Mouse (Mus musculus): ENCODE results near the gene Ppfia3.

The Ppfia3 gene

GRCm38 (mm10) chr7:45403532-45404261 is 36.9 kb upstream of the Ppfia3 start:
- TF ChIP-seq GATA4 (IDR thresholded peaks at IDR 0.05; ENCODE audit: insufficient replicate concordance, low read length) = no peak

DNA sequence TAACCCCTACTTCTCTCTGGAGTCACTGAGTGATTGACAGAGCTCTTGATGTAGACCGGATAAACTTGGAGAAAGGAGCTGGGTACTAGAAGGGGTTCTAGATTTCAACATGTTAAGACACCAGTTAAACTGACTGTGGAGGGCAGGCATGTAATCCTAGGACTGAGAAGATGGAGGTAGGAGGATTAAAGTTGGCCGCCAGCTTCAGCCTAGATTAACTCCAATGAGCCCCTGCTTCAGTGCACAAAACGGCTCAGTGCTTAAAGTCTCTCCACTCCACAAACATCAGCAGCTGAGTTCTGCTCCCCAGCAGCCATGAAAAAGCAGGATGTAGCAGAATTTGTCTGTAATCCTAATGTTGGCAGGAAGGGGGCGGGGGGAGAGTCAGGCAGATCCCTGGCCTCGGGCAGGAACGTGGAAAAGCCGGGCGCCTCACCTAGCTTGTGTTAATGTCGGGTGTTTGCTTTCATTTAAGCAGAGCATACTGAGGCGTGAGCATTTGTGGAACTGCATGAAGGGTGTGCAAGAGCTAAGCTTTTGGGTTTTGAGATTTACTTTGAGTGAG is 34.8 kb upstream of the Ppfia3 start:
- TF ChIP-seq GATA4 (IDR thresholded peaks at IDR 0.05; ENCODE audit: insufficient replicate concordance, low read length) = no peak

DNA sequence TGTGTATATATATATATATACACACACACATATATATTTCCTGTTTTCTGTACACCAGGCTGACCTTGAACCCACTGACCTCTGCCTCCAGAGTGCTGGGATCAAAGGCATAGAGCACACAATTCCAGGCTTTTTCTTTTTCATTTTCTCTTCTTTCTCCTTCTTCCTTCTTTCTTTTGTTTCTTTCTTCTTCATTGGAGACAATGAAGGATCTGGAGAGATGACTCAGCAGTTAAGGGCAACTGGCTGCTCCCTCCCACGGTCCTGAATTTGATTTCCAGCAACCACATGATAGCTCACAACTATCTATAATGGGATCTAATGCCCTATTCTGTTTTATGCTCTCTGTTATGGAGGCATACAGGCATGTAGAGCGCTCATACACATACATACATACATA is 30.0 kb upstream of the Ppfia3 start:
- TF ChIP-seq GATA4 (IDR thresholded peaks at IDR 0.05; ENCODE audit: insufficient replicate concordance, low read length) = no peak

GRCm38 (mm10) chr7:45395578-45396336 is 28.9 kb upstream of the Ppfia3 start, which contains the start of gene Snrnp70:
TSS of gene Snrnp70 (minus strand) at chr7:45395742.
- no peak for TF ChIP-seq GATA4 (IDR thresholded peaks at IDR 0.05; ENCODE audit: insufficient replicate concordance, low read length)

DNA sequence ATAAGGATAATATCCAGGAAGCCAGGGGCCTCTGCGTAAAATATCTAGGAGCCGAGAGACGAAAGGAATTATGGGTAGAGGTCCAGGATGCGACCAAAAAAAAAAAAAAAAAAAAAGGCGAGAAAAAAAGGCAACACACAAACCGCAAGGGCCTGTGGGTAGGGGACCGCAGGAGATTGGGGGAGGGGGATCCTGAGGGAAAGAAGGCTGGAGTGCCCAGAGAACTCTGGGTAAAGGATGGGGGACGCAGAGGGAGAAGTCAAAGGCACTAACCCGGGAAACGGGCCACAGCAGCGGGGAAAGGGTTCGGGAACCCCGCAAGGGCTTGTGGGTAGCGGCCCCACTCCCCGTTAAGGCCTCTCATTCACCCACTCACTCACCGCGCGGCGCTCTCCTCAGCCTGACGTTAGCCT is 28.3 kb upstream of the Ppfia3 start:
- no peak for TF ChIP-seq GATA4 (IDR thresholded peaks at IDR 0.05; ENCODE audit: insufficient replicate concordance, low read length)

DNA sequence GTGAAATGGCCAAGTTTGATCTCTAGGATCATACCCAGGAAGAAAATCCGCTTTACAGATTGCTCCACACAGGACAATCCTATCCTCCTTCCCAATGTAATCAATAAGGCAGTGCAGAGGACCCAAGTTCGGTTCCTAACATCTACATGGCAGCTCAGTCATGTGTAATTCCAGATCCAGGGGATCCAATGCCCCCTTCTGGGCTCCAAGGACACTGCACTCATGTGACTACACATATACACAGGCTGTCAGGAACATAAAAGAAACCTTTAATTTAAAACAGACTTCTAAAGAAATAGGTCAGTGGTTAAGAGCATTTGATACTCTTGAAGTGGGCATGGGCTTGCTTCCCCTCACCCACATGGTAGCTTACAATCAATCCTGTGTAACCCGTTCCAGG is 19.3 kb upstream of the Ppfia3 start:
- TF ChIP-seq GATA4 (IDR thresholded peaks at IDR 0.05; ENCODE audit: insufficient replicate concordance, low read length) = no peak

DNA sequence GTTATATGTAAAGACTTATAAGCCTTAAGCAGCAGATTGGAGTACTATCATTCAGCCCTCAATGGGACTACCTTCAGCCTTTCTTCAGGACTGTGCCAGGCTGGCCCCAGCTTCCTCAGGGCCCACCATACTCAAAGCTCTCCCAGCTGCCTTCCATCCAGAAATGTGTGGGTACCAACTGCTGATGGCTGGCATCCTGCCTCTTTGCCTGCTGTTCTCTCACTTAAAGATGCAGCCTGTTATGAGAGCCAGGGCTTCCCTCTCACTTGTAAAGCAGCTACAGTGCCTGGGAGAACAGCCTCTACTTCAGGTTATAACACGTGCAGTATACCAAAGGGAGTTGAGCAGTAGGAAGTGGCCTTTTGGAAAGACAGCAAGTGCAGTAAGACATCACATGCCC is 9.2 kb upstream of the Ppfia3 start:
- TF ChIP-seq GATA4 (IDR thresholded peaks at IDR 0.05; ENCODE audit: insufficient replicate concordance, low read length) = no peak

DNA sequence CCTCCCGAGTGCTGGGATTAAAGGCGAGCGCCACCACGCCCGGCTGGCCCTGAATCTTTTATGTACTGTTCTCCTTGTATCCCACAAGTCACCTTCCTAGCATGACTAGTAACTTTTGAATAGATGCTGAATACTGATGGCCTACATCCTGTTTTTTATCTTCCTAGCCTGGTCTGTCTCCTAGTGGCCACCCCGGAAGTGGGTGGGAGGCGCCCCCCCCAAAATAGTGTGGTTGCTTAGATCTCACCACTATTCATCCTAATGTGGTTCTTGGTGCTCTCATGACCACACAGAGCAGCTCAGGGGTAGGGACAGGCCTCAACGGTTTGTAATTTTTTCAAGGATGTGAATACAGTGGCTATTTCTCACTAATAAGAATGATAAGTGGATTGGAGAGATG is 7.8 kb upstream of the Ppfia3 start:
- TF ChIP-seq GATA4 (IDR thresholded peaks at IDR 0.05; ENCODE audit: insufficient replicate concordance, low read length) = no peak

GRCm38 (mm10) chr7:45372371-45372770 is 5.6 kb upstream of the Ppfia3 start:
- no peak for TF ChIP-seq GATA4 (IDR thresholded peaks at IDR 0.05; ENCODE audit: insufficient replicate concordance, low read length)

DNA sequence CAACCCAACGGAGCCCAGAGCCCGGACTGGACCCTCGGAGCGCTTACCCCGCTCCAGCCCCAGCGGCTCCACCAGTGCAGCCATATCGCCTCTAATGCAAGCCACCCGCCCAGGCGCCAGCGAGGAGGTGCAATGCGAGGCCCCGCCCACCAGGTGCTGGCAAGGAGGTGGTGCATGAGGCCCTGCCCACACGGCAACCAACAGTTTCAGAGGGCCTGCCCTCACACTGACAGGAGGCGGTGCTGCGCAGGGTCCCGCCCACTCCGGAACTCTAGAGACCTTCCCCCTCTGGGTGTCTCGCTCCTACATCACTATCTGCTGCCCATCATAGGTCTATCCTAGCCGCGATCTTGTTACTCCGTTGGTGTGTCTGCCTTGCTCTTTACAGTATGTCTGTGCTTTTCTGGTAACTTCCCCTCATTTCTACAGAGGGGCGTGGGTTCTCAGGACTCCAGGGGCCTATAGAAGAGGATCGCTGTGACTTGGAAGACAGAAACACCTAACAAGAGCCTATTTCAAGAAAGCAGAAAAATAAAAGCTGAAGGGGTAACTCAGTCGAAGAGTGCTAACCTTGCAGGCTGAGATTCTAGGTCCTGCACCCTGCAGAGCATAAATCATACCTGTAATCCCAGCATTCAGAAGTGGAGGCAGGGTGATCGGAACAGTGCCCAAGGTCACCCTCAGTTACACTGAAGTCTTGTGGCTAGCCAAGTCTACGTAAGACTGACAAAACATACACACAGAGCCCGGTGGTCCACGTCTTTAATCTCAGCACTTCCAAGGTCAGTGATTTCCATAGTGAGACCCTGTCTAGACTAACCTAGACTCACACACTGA is 3.9 kb upstream of the Ppfia3 start, which contains the start of gene Lin7b:
Lin7b (minus strand) TSS at position 109 of the 837 bp plus-strand sequence.
- TF ChIP-seq GATA4 (IDR thresholded peaks at IDR 0.05; ENCODE audit: insufficient replicate concordance, low read length) = no peak

DNA sequence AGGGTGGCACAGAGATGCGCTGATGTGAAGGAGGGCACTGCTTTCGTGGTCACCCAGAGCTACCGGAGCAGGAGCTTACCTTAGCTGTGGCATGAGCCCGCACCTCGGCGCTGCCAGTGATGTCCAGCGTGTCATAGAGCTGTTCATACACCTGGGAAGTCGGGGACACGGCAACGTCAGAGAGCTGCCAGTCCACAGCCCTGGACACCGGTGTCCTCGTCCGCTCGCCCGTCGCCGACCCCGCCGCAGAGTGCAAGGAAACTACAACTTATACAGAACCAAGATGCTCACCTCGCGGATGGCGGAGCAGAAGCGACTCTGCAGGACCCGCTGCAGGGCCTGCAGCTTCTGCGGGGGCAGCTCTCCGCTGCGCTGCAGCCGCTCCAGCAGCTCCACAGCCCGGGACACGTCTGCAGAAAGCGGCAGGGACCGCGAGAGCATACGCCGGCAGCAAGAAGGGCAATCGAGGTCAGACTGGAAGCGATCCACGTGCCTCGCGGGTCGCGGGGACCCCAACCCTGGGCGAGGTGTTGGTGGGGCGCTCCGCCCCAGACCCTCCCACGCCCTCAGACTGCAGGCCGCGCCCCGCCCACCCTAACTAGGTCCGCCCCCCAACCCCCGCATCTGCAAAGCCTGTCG is 3.1 kb upstream of the Ppfia3 start:
- TF ChIP-seq GATA4 (IDR thresholded peaks at IDR 0.05; ENCODE audit: insufficient replicate concordance, low read length) = no peak

GRCm38 (mm10) chr7:45369022-45369745 is 2.4 kb upstream of the Ppfia3 start:
- TF ChIP-seq GATA4 (IDR thresholded peaks at IDR 0.05; ENCODE audit: insufficient replicate concordance, low read length) = no peak

DNA sequence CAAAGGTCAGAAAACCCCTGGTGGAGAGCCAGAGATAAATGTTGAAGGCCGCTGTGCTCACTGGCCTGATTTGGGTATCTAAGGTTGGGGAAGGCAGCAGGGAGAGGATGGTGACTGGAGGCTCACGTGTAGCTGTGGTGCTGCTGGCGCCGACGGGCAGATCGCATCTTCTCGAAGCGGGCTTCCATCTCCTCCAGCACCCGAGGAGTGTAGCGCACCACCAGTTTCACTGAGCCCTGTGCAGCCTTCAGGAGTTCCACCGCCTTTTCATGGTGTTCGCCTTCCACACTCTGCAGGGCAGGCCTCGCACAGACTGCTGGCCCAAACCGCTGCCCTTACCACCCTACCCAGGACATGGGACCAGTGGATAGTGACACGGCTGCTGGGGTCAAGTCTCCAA is 1.4 kb upstream of the Ppfia3 start:
- TF ChIP-seq GATA4 (IDR thresholded peaks at IDR 0.05; ENCODE audit: insufficient replicate concordance, low read length) = no peak
